Mouse (Mus musculus) lung, postnatal 0 days (tissue): ENCODE measurements around the gene Palld.

Experiments used
- CTCF ChIP-seq: IDR thresholded peaks from 2 replicates; pipeline ENCODE4 v1.5.1; 2016; ENCODE audit warnings: antibody characterized with exemption, mild to moderate bottlenecking
- EP300 ChIP-seq: IDR thresholded peaks from 2 replicates; pipeline ENCODE4 v1.6.1; 2016; ENCODE audit warnings: antibody characterized with exemption, mild to moderate bottlenecking, control low read depth

DNA sequence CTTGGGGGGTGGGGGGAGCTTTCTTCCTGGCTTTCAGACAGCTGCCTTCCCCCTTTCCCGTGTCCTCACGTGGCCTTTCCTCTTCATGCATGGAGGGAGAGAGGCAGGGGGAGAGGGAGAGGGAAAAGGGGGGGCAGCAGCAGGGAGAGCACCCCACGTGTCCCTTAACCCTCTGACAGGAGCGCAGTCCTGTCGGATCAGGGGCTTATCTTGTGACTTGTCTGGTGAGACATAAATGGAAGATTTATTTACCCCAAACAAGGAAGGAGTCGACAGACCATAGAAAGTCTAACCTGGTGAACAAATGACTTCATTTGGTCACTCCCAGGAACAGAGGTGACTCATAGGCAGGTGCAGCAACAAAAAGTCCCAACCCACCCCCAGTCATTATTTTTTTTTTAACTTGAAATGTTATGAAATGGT, 427.2 kb downstream of the Palld start:
- TF ChIP-seq CTCF (no peak), EP300 (no peak)
